Comparison of ENCODE assay signal across 9 mouse cellular contexts in genomic region chr3:102335146-102335545, GRCm38 (mm10).
DNase-seq lines count a peak whose midpoint lies in the region; ATAC-seq and TF ChIP-seq lines count a peak whose summit lies in the region.
"Had no signal": no experiment of that assay in that cellular context is flagged by ENCODE, and none has a peak within 500 bp of the region (broad histone marks: within the 10 kb centered on the region; RNA-seq: fewer than 3 reads in every experiment).

No protein-coding gene starts in this region.

- WGBS in liver, postnatal 0 days (ENCODE audit: insufficient replicate concordance): 67% methylated on average over 3 of the region's 3 CpGs
- WGBS in liver, embryonic 12.5 days (ENCODE audit: insufficient replicate concordance): 65% methylated on average over 3 of the region's 3 CpGs
- WGBS in small intestine, adult 2 months: 71% methylated on average over 3 of the region's 3 CpGs

- ATAC-seq in liver, postnatal 0 days: no peak
- no peak for ATAC-seq in liver, embryonic 12.5 days

- TF ChIP-seq CTCF in liver, postnatal 0 days (IDR thresholded peaks at IDR 0.05; ENCODE audit: low read depth): peak; percentile 76
- peak; percentile 46; the same call in 1 of the 2 replicates for TF ChIP-seq CTCF in small intestine, adult 2 months (IDR thresholded peaks at IDR 0.05; ENCODE audit: extremely low read depth, insufficient read length, insufficient replicate concordance, low read depth, low read length)

- no peaks in the 10 kb centered on the region for H3K4me1 ChIP-seq in liver, postnatal 0 days (ENCODE audit: insufficient read depth)
- H3K4me1 ChIP-seq in liver, embryonic 12.5 days: no peaks in the 10 kb centered on the region
- H3K4me1 ChIP-seq in small intestine, adult 2 months (ENCODE audit: control insufficient read depth, insufficient read depth, insufficient read length, low read length): no peaks in the 10 kb centered on the region

- no peaks in the 10 kb centered on the region for H3K27me3 ChIP-seq in liver, postnatal 0 days (ENCODE audit: insufficient read depth, low read length)
- no peaks in the 10 kb centered on the region for H3K27me3 ChIP-seq in liver, embryonic 12.5 days (replicated peaks)
- no peaks in the 10 kb centered on the region for H3K27me3 ChIP-seq in small intestine, adult 2 months (ENCODE audit: control insufficient read depth, insufficient read depth, low read length)

- no peaks in the 10 kb centered on the region for H3K36me3 ChIP-seq in liver, postnatal 0 days (replicated peaks; ENCODE audit: insufficient read depth, low read length)
- H3K36me3 ChIP-seq in liver, embryonic 12.5 days: no peaks in the 10 kb centered on the region
- H3K36me3 ChIP-seq in small intestine, adult 2 months (ENCODE audit: control insufficient read depth, insufficient read depth, low read length): no peaks in the 10 kb centered on the region

- H3K9ac ChIP-seq in liver, postnatal 0 days (replicated peaks): no peak overlapping the region
- H3K9ac ChIP-seq in liver, embryonic 12.5 days: no peak overlapping the region

- TF ChIP-seq POLR2A in small intestine, adult 2 months (IDR thresholded peaks at IDR 0.05; ENCODE audit: low read depth, low read length): no peak

- intact Hi-C loops in heart, postnatal 10 days (cut with DNase I): loop anchor here (1.0 to 10.0 kb wide), 3 partner anchors 132 to 470 kb away; no protein-coding TSS in a partner anchor
- intact Hi-C loops in left cerebral cortex, postnatal 36 days (cut with DNase I): loop anchor here (2.0 to 10.0 kb wide), 3 partner anchors 130 to 470 kb away; partner anchors contain the start of gene Ngf

- no peak overlapping the region for H3K4me3 ChIP-seq in liver, postnatal 0 days (ENCODE audit: low read depth, low read length)
- no peak overlapping the region for H3K4me3 ChIP-seq in liver, embryonic 12.5 days
- H3K4me3 ChIP-seq in small intestine, adult 2 months (ENCODE audit: low read depth, low read length): no peak overlapping the region

- H3K9me3 ChIP-seq in liver, postnatal 0 days (ENCODE audit: low read length): no peaks in the 10 kb centered on the region
- no peaks in the 10 kb centered on the region for H3K9me3 ChIP-seq in liver, embryonic 12.5 days (replicated peaks)

- peak; percentile 34 for DNase-seq in liver, postnatal 0 days
- peak; percentile 41 for DNase-seq in adipocyte (ENCODE audit: low spot score)
- DNase-seq in embryo, embryonic 10 days (ENCODE audit: low spot score): peak; percentile 69
- DNase-seq in heart, postnatal 10 days: peak; percentile 69 to 79
- peak; percentile 31 to 35 for DNase-seq in left cerebral cortex, postnatal 36 days (ENCODE audit: low spot score in 2 of 2)
- no peak for DNase-seq in thymus, postnatal 10 days (ENCODE audit: low spot score in 2 of 2)

- H3K27ac ChIP-seq in liver, postnatal 0 days (ENCODE audit: low read depth): no peak overlapping the region
- H3K27ac ChIP-seq in liver, embryonic 12.5 days: no peak overlapping the region
- no peak overlapping the region for H3K27ac ChIP-seq in small intestine, adult 2 months (ENCODE audit: insufficient read depth, low read depth, low read length)
- H3K27ac ChIP-seq: macrophage had no signal

- TF ChIP-seq EP300 in liver, postnatal 0 days (IDR thresholded peaks at IDR 0.05; ENCODE audit: low read depth): no peak

- H3K4me2 ChIP-seq in liver, postnatal 0 days (ENCODE audit: low read depth, low read length): no peak overlapping the region
- no peak overlapping the region for H3K4me2 ChIP-seq in liver, embryonic 12.5 days

Comparison
In these comparisons a context has a peak if more than half of its experiments do, and no peak if none do; other contexts are left out.
1. DNase-seq: peak in liver, postnatal 0 days (single experiment), adipocyte (single experiment), embryo, embryonic 10 days (single experiment), heart, postnatal 10 days (2 of 2) and left cerebral cortex, postnatal 36 days (2 of 2); none in thymus, postnatal 10 days (0 of 2).